Mouse (Mus musculus): ENCODE measurements around the gene Glrx. TPM values are rescaled to one million over a fixed set of nuclear protein-coding genes. Genes with fewer than 3 reads are reported as not detected.
"Not testable (repeated sequence)": the region's sequence is repeated elsewhere in the genome, so short reads cannot be mapped to it uniquely, and the experiment has no call there.

Glrx gene
- polyA plus RNA-seq, 1 experiment from 2014 or later: 55.2 TPM

GRCm38 (mm10) chr13:75867876-75868275 lies 28.2 kb downstream of the Glrx start:
- 93% methylated on average over 2 of the region's 2 CpGs for WGBS
- no peak for ATAC-seq (ENCODE audit: low read depth)
- no peak overlapping the region for H3K27ac ChIP-seq (replicated peaks)

DNA sequence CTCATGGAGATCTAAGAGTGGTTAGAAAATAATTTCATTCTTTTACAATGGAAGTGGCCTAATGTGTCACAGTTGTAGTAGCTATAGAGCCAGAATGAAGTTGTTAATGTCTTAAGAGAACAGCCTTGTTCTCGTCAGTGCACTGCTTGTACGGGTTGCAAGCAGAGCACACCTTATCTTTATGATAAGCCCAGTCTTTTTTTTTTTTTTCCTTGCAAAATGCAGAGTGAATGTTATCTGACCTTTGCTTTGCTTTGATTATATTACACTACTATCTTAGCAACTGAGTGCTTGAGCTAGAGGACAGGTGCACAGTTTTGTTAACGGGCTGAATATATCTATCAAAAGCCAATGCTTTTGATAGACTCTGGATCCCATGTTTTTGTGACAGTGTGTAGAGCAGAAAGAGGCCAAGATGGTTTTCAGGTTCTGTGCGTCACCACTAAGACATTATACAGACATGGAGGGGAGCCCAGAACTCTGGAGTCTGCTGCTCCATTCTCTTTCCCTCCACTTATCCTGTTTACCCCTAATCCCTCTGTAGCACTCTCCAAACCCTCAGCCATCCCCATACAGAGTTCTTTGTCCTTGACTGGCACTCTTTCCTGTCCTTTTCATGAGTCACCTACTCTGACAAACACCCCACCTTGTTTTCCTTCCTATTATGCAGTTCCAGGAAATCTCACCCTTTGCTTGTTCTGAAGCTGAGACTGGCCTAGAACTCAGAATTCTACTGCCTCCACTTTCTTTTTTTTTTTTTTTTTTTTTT lies 35.1 kb downstream of the Glrx start:
- no peak for ATAC-seq (ENCODE audit: low read depth)
- WGBS: 97% methylated on average over 4 of the region's 4 CpGs
- Histone ChIP-seq H3K27me3 (no peaks in the 10 kb centered on the region), H3K36me3 (peaks cover 44% of the 10 kb centered on the region), H3K27ac (replicated peaks) (no peak overlapping the region), H3K4me3 (no peak overlapping the region), H3K4me1 (replicated peaks) (0 out of 2 replicates have a peak, but pooled peaks cover under 1% of the 10 kb centered on the region), H3K4me2 (no peak overlapping the region), H3K9me3 (no peaks in the 10 kb centered on the region), H3K9ac (no peak overlapping the region)

More at GRCm38 (mm10) chr13:75867876-75868275, 28.2 kb downstream of the Glrx start:
- H3K4me3 ChIP-seq: no peak overlapping the region
- H3K27me3 ChIP-seq: no peaks in the 10 kb centered on the region
- H3K4me2 ChIP-seq: no peak overlapping the region
- no peaks in the 10 kb centered on the region for H3K9me3 ChIP-seq
- peaks cover 37% of the 10 kb centered on the region for H3K36me3 ChIP-seq
- no peaks in the 10 kb centered on the region for H3K4me1 ChIP-seq (replicated peaks)
- H3K9ac ChIP-seq: no peak overlapping the region

DNA sequence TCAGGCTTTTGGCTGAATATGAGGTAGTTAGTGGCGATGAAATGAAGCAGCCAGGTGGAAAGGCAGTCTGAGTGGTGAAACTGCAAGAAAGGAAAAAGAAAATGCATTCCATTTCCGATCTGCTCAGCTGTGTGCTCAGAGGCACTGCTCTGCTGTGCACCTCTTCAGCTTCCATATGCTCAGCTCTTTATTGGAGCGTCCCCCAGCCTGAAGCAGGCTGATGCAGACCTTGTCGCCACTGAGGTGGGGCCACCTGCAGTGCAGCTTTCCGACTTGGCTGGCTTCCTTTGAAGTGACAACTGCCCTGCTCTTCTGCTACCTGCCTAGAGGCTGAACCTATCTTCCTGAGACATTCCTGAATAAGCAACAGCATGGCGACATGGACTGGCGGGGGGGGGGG lies 36.5 kb downstream of the Glrx start:
- not testable (repeated sequence) for ATAC-seq (ENCODE audit: low read depth)
- WGBS: 66% methylated on average over 7 of the region's 7 CpGs

GRCm38 (mm10) chr13:75876592-75876991 lies 36.9 kb downstream of the Glrx start:
- H3K4me1 ChIP-seq (replicated peaks): 0 out of 2 replicates have a peak, but pooled peaks cover 4% of the 10 kb centered on the region
- no peak overlapping the region for H3K4me3 ChIP-seq
- 88% methylated on average over 6 of the region's 6 CpGs for WGBS

More for the DNA sequence above, 36.5 kb downstream of the Glrx start:
- not testable (repeated sequence) for H3K9ac ChIP-seq; H3K4me2 ChIP-seq; H3K27ac ChIP-seq (replicated peaks); H3K4me3 ChIP-seq; H3K27me3 ChIP-seq; H3K4me1 ChIP-seq (replicated peaks); H3K9me3 ChIP-seq
- peaks cover 38% of the 10 kb centered on the region for H3K36me3 ChIP-seq

DNA sequence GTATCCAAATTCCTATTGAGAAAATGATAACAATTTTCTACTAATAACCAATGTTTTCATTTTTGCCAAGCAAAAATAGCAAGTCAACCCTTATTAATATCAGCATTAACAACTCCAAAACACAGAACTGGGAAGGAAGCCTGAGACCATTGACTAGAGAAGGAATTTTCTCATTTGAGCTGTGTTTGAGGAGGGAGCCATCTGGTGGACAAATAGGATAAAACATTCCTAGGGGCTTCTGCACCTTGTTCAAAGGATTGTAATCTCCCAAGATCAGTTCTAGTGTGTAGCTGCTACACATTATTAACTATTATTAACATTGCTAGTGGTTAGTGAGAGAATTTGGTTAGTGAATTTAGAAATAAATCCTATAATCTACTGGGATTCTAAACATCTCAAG lies 38.2 kb downstream of the Glrx start:
- H3K36me3 ChIP-seq: peaks cover 33% of the 10 kb centered on the region
- H3K4me2 ChIP-seq: no peak overlapping the region
- no peak overlapping the region for H3K9ac ChIP-seq
- no peaks in the 10 kb centered on the region for H3K27me3 ChIP-seq
- no peak overlapping the region for H3K4me3 ChIP-seq
- no peak overlapping the region for H3K27ac ChIP-seq (replicated peaks)
- peak; percentile 70; the same call in 1 of the 2 replicates for ATAC-seq (ENCODE audit: low read depth)
- 0 out of 2 replicates have a peak, but pooled peaks cover 4% of the 10 kb centered on the region for H3K4me1 ChIP-seq (replicated peaks)
- no peaks in the 10 kb centered on the region for H3K9me3 ChIP-seq

More at GRCm38 (mm10) chr13:75876592-75876991, 36.9 kb downstream of the Glrx start:
- no peak overlapping the region for H3K27ac ChIP-seq (replicated peaks)
- H3K36me3 ChIP-seq: peaks cover 36% of the 10 kb centered on the region
- ATAC-seq (ENCODE audit: low read depth): no peak
- H3K4me2 ChIP-seq: no peak overlapping the region
- no peaks in the 10 kb centered on the region for H3K27me3 ChIP-seq
- H3K9me3 ChIP-seq: no peaks in the 10 kb centered on the region
- H3K9ac ChIP-seq: no peak overlapping the region

DNA sequence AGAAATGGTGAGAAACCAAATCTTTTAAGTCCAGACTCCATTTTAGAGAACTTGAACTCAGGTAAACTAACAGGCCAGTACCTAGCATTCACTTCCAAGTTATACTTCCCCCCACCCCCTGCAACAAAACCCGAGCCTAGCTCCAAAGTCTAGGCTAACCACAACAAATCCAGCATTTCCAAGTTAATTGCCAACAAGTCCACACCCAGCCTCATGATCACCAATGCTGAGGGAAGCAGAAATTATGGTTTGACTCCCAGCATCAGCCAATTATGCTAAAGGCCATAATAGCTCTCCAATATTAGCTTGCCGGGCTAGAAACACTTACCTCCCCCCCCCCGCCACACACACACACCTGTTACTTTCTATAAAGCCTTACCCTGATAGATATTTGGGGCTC lies 40.1 kb downstream of the Glrx start:
- H3K4me3 ChIP-seq: no peak overlapping the region
- H3K27ac ChIP-seq (replicated peaks): no peak overlapping the region
- H3K36me3 ChIP-seq: peaks cover 29% of the 10 kb centered on the region
- H3K4me1 ChIP-seq (replicated peaks): 0 out of 2 replicates have a peak, but pooled peaks cover 4% of the 10 kb centered on the region
- no peak overlapping the region for H3K9ac ChIP-seq
- 79% methylated on average over 3 of the region's 3 CpGs for WGBS
- H3K9me3 ChIP-seq: no peaks in the 10 kb centered on the region
- no peaks in the 10 kb centered on the region for H3K27me3 ChIP-seq
- ATAC-seq (ENCODE audit: low read depth): no peak
- no peak overlapping the region for H3K4me2 ChIP-seq

DNA sequence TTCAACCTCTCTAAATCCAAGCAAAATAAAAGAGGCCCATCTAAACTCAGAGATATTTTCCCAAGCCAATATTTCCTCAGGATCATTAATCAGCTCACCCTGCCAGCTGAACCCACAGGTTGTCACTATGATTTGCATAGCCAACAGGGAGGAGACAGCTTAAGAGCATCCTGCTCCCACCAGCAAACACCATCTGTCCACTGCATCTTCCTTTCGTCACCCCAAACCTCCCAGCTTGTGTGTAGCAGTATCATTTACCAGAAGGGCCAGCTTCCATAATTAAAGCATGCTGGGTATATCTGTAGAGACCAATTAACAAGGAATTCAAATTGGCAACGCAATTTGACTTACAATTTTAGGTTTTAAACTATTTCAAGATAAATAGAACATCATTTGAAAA lies 40.8 kb downstream of the Glrx start:
- Histone ChIP-seq H3K27me3 (no peaks in the 10 kb centered on the region), H3K9ac (no peak overlapping the region), H3K4me3 (no peak overlapping the region), H3K9me3 (no peaks in the 10 kb centered on the region), H3K4me1 (replicated peaks) (0 out of 2 replicates have a peak, but pooled peaks cover 4% of the 10 kb centered on the region), H3K4me2 (no peak overlapping the region), H3K36me3 (peaks cover 31% of the 10 kb centered on the region), H3K27ac (replicated peaks) (no peak overlapping the region)
- WGBS: 49% methylated on average over 2 of the region's 2 CpGs
- ATAC-seq (ENCODE audit: low read depth): peak; percentile 36; the same call in 1 of the 2 replicates

DNA sequence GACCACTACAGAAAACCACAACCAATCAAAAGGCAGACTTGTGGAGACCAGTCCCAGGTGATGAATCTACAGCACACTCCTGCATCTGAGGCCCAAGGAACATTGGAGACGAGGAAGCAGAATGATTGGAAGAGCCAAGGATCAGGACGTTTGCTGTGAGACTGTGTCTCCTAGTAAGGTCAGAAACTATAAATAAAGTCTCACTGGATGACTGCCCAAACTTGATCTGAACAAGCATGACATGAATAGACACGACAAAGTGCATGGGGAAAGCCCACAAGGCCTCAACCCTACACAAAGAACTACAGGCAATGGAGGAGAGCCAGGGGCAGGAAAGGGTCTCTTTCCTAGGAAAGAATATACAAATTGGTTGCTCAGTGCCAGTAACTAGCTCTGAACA lies 44.1 kb downstream of the Glrx start:
- no peak for ATAC-seq (ENCODE audit: low read depth)
- 85% methylated on average over 3 of the region's 3 CpGs for WGBS
- Histone ChIP-seq H3K4me1 (replicated peaks) (0 out of 2 replicates have a peak, but pooled peaks cover 4% of the 10 kb centered on the region), H3K4me2 (no peak overlapping the region), H3K27ac (replicated peaks) (no peak overlapping the region), H3K36me3 (peaks cover 27% of the 10 kb centered on the region), H3K27me3 (no peaks in the 10 kb centered on the region), H3K4me3 (no peak overlapping the region), H3K9ac (no peak overlapping the region), H3K9me3 (no peaks in the 10 kb centered on the region)

- H3K9me3 ChIP-seq: no peaks in the 10 kb centered on the region
- H3K27me3 ChIP-seq: no peaks in the 10 kb centered on the region
- H3K27ac ChIP-seq (replicated peaks): no peak overlapping the region
- H3K4me2 ChIP-seq: no peak overlapping the region
- ATAC-seq (ENCODE audit: low read depth): no peak
- WGBS: 92% methylated on average over 4 of the region's 4 CpGs
- H3K4me1 ChIP-seq (replicated peaks): no peaks in the 10 kb centered on the region
- H3K36me3 ChIP-seq: peaks cover 38% of the 10 kb centered on the region
- no peak overlapping the region for H3K4me3 ChIP-seq
- H3K9ac ChIP-seq: no peak overlapping the region
Measured at GRCm38 (mm10) chr13:75891868-75892267, 52.2 kb downstream of the Glrx start.

- no peaks in the 10 kb centered on the region for H3K9me3 ChIP-seq
- H3K4me2 ChIP-seq: no peak overlapping the region
- no peak overlapping the region for H3K27ac ChIP-seq (replicated peaks)
- no peaks in the 10 kb centered on the region for H3K27me3 ChIP-seq
- no peaks in the 10 kb centered on the region for H3K4me1 ChIP-seq (replicated peaks)
- no peak overlapping the region for H3K4me3 ChIP-seq
- ATAC-seq (ENCODE audit: low read depth): no peak
- peaks cover 38% of the 10 kb centered on the region for H3K36me3 ChIP-seq
- 88% methylated on average over 3 of the region's 3 CpGs for WGBS
- H3K9ac ChIP-seq: no peak overlapping the region
Measured at GRCm38 (mm10) chr13:75892291-75892690, 52.6 kb downstream of the Glrx start.

- no peak for ATAC-seq (ENCODE audit: low read depth)
- Histone ChIP-seq H3K9me3 (no peaks in the 10 kb centered on the region), H3K4me1 (replicated peaks) (no peaks in the 10 kb centered on the region), H3K4me3 (no peak overlapping the region), H3K9ac (no peak overlapping the region), H3K27me3 (no peaks in the 10 kb centered on the region), H3K4me2 (no peak overlapping the region), H3K36me3 (peaks cover 40% of the 10 kb centered on the region), H3K27ac (replicated peaks) (no peak overlapping the region)
- WGBS: 74% methylated on average over 6 of the region's 6 CpGs
Measured at GRCm38 (mm10) chr13:75892876-75893275, 53.2 kb downstream of the Glrx start.
